Mouse (Mus musculus): Measurements from ENCODE around the gene Igf2bp2. TPM values are rescaled to one million over a fixed set of nuclear protein-coding genes. Genes with fewer than 3 reads are reported as not detected.

The Igf2bp2 gene
- total RNA-seq, 1 experiment from 2014 or later = 1.2 TPM

DNA sequence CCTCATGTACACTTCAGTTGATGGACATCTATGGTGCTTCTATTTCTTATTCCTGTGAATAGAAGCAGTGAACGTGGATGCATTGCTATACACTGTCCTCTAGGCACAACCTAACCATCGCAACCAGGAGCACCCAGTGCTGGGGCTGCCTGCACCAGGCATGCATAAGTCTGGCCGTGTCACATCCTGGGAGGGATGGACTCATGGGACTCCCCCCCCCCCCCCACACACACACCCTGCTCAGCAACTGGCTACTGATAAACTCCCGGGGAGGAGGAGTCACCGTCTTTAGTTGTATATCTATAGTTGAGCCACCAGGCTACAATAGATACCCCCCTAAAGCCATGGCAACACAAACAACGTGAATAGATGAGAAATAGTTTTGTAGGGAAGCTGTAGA lies 105.6 kb downstream of the Igf2bp2 start:
- ATAC-seq (replicated peaks; ENCODE audit: low read depth, poor library complexity, severe bottlenecking) = peak; percentile 38

DNA sequence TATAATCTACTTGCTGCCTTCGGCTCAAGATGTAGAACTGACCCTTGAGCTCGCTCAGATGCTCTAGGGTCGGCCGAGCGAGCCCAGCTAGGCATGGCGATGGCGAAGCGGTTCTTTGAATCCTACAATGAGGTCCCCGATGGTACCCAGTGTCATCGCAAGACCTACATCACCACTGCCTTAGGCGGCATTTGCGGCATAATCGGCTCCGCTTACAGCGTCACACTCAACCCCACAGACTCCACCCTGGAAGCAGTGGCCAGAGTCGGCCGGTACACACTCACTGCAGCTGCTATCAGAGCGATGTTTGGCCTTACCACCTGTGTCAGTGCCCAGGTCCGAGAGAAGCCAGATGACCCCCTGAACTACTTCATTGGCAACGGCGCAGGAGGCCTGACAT lies 109.7 kb downstream of the Igf2bp2 start:
- ATAC-seq (replicated peaks; ENCODE audit: low read depth, poor library complexity, severe bottlenecking) = no peak

DNA sequence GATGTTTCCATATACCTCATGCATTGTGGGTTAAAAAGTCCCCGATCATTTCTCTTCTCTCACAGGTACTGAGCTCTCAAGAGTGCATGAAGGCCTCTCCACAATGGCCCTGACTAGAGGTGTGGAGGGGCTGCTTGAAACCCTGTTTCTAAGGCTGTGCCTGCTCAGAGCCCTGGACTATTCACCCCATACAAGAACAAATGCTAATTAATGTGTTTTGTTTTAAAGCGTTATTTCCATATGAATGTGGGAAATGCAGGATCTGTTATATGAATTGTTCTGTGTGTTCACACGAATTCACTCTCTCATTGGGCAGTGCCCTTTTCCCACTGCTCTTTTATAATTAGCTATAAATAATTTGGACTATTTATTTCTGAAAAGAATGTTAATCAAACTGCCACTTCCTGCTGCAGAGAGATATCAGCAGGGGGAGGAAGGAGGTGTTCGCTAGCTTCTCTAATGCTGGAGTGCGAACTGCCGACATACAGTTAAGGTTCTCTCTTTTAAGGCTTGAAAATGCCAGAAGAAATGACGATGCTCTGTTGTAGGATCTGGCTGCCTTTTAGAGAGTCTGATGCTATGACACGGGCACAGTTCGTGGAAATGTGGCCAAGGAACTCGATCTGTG lies 116.2 kb downstream of the Igf2bp2 start:
- peak; percentile 50; the same call in 1 of the 2 replicates for ATAC-seq (replicated peaks; ENCODE audit: low read depth, poor library complexity, severe bottlenecking)

GRCm38 (mm10) chr16:22045930-22046329 lies 117.2 kb downstream of the Igf2bp2 start:
- ATAC-seq (replicated peaks; ENCODE audit: low read depth, poor library complexity, severe bottlenecking) = peak; percentile 42; the same call in 1 of the 2 replicates

DNA sequence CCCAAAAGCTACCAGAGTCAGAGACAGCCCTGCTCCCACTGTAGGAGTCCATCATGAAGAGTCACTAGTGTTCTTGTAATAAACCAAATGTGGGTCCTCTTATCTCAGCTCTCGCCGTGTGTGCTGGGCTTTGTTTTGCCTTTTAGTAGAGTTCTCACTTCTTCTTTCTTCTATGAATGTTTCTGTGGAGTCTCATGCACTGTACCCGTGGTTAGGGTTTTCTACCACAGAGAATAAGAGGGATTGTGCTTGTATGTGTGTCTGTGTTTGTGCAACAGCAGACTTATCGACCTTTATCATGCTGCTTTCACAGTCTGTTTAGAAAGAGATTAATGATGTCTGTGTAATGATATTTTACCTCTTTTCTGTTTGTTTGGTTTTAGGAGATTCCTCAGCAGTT lies 119.3 kb downstream of the Igf2bp2 start:
- peak; percentile 46 for ATAC-seq (replicated peaks; ENCODE audit: low read depth, poor library complexity, severe bottlenecking)

GRCm38 (mm10) chr16:22039978-22040377 lies 123.1 kb downstream of the Igf2bp2 start:
- no peak for ATAC-seq (replicated peaks; ENCODE audit: low read depth, poor library complexity, severe bottlenecking)

DNA sequence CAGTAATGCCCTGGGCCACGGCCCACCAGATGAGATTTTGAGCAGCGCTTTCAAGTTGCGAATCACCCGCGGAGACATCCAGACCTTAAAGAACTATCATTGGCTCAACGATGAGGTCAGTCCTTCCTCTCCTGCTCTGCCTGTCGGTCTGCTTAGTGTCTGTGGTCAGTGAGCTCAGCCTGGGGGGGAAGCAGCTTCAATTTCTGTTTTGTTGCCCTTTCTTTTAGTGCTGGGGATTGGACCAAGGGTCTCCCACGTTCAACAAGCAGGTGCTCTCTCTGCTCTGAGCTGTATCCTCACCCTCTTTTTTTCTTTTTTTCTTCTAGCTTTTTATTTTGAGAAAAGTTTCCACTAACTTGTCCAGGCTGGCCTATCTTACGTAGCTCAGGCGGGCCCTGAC lies 124.5 kb downstream of the Igf2bp2 start:
- ATAC-seq (replicated peaks; ENCODE audit: low read depth, poor library complexity, severe bottlenecking) = no peak

DNA sequence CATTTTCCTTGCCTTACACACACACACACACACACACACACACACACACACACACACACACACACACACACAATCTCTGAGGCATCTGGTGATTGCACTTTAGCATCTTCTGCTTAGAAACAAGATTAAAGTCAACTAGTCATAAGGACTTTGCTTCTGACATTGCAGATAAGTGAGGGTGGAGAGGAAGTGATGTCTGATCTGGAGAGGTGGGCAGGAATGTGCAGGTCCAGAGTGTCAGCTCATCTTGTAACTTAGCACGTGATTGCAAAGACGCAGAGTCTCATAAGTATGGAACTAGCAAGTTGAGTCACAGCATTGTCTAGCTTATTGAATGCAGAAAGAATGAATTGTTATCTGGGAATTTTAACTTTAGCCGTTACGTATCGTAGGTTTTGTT lies 135.6 kb downstream of the Igf2bp2 start:
- no peak for ATAC-seq (replicated peaks; ENCODE audit: low read depth, poor library complexity, severe bottlenecking)

DNA sequence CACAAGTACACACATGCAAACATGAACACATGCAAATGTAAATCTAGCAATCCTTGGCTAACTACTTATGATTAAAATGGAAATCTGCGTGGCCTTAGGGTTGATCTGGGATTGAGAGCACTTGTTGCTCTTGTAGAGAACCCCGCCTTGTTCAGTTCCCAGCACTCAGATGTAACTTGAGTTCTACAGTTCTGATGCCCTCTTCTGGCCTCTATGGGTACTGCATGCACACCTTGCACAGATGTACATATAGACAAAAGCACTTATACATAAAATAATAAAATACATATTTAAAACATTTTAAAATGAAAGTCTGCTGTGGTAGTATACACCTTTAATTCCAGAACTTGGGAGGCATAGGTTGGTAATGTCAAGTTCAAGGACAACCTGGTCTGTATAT lies 141.0 kb downstream of the Igf2bp2 start:
- no peak for ATAC-seq (replicated peaks; ENCODE audit: low read depth, poor library complexity, severe bottlenecking)

DNA sequence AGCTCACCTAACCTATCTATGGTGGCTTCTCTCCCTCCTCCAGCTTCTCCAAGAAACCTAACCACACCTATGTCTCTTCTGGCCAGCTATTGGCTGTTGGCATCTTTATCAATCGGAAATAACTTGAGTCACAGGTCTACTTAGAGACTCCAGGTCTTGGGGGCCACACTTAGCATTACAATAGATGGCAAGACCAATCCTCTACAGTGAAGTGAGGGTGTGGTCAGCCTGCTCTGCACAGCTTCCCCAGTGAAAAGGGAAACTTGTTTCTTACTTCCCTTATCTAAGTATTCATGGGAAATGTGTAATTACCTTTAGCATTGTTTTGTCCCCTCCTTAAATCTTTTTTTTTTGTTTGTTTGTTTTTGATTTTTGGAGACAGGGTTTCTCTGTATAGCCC lies 147.5 kb downstream of the Igf2bp2 start:
- 0 out of 2 replicates have a peak, but pooled peaks have one; percentile 52 for ATAC-seq (replicated peaks; ENCODE audit: low read depth, poor library complexity, severe bottlenecking)

GRCm38 (mm10) chr16:22009596-22009995 lies 153.5 kb downstream of the Igf2bp2 start:
- peak; percentile 19; the same call in 1 of the 2 replicates for ATAC-seq (replicated peaks; ENCODE audit: low read depth, poor library complexity, severe bottlenecking)

DNA sequence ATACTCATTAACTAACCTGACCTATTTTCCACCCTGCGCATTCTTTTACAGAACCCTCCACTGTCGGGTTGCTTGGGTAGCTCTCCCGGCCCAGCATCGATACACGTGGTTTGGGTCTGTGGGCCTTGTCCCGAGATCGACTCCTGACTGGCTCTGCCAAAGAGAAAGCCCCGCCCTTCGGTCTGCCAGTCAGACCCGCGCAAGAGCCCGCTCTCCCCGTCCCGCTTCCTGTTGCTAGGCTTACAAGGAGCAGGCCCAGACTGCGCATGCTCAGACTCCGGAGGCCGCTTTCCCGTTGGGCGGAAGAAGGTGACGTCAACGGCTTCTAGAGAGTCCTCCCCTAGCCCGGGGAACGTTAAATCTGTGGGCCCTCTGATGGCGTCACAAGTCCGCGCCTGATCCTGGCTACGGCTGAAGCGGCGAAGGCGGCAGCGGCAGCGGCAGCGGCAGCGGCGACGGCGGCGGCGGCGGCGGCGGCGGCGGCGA lies 154.0 kb downstream of the Igf2bp2 start, which contains the start of gene Senp2:
Senp2 (plus strand) TSS at position 386 of the 486 bp plus-strand sequence.
- ATAC-seq (replicated peaks; ENCODE audit: low read depth, poor library complexity, severe bottlenecking) = peak; percentile 98

Other genes with a start within 250 kb of the Igf2bp2 start
- gene Tmem41a, start 215.7 kb downstream of the Igf2bp2 start, total RNA-seq (2017) = 10.4 and 17.9 TPM in 2 replicates
- gene Liph, start 167.6 kb downstream of the Igf2bp2 start, total RNA-seq (2017) = not detected in 2 replicates
- 40.3 and 41.9 TPM in 2 replicates for gene Senp2, start 153.8 kb downstream of the Igf2bp2 start, total RNA-seq (2017)
- gene Tra2b, start 102.7 kb upstream of the Igf2bp2 start, total RNA-seq (2017) = 638 and 656 TPM in 2 replicates

All from common myeloid progenitor, adult 5-6 weeks (primary cell).